Mouse (Mus musculus) thymus, adult 2 months (tissue): ENCODE measurements around the gene Ermp1. TPM values are rescaled to one million over a fixed set of nuclear protein-coding genes. Genes with fewer than 3 reads are reported as not detected.
A peak's percentile ranks its signal among the peaks of the same experiment; 100 is the strongest.

Experiments used
- DNase-seq: peaks from one replicate; pipeline ENCODE4 v3.0.0; 2021
- H3K27ac ChIP-seq: fragments of 200-500 bp; 2 replicates; pipeline ENCODE4 v1.5.1; 2012; ENCODE audit warnings: low read length, control low read depth; ENCODE audit not compliant: control insufficient read depth, insufficient read depth
- H3K27me3 ChIP-seq: fragments of 200-500 bp; 2 replicates; pipeline ENCODE4 v1.6.1; 2012; ENCODE audit warnings: mild to moderate bottlenecking, low read length, moderate library complexity, mixed read lengths; ENCODE audit not compliant: control insufficient read depth, insufficient read depth
- H3K36me3 ChIP-seq: fragments of 200-500 bp; 2 replicates; pipeline ENCODE4 v1.6.1; 2012; ENCODE audit warnings: mild to moderate bottlenecking, low read length, moderate library complexity; ENCODE audit not compliant: control insufficient read depth, insufficient read depth
- H3K4me1 ChIP-seq: fragments of 200-500 bp; replicated peaks from 2 replicates; pipeline ENCODE4 v1.6.1; 2012; ENCODE audit warnings: low read length; ENCODE audit not compliant: control insufficient read depth, insufficient read depth
- H3K4me3 ChIP-seq: fragments of 200-500 bp; 2 replicates; pipeline ENCODE4 v1.5.1; 2012; ENCODE audit warnings: mild to moderate bottlenecking, low read length, control low read depth, moderate library complexity; ENCODE audit not compliant: control insufficient read depth, insufficient read depth
- CTCF ChIP-seq: fragments of 200-500 bp; IDR thresholded peaks from 2 replicates; pipeline ENCODE4 v1.5.1; 2012; ENCODE audit warnings: mild to moderate bottlenecking, control low read depth, low read length, moderate library complexity, borderline replicate concordance; ENCODE audit not compliant: control insufficient read depth, poor library complexity, insufficient read depth; ENCODE audit errors: extremely low read depth
- POLR2A ChIP-seq: fragments of 200-500 bp; IDR thresholded peaks from 2 replicates; pipeline ENCODE4 v1.6.1; 2012; ENCODE audit warnings: mild to moderate bottlenecking, low read length, control low read depth, moderate library complexity; ENCODE audit not compliant: control insufficient read depth, poor library complexity, insufficient read depth; ENCODE audit errors: extremely low read depth
- WGBS: fragments of 180-500 bp; shearing (Covaris S2); methylation state at CpG from one replicate; pipeline ENCODE4 v1.1.7; 2018; 5-methylcytosine and 5-hydroxymethylcytosine counted together
- polyA plus RNA-seq: library from polyadenylated mRNA; depleted of rRNA; stranded (reverse); fragments of >200 nt; gene quantifications from 2 replicates; pipeline ENCODE4 v1.2.3, GENCODE M21; 2012

Ermp1 gene
- polyA plus RNA-seq, 1 experiment = 18.1 TPM

DNA sequence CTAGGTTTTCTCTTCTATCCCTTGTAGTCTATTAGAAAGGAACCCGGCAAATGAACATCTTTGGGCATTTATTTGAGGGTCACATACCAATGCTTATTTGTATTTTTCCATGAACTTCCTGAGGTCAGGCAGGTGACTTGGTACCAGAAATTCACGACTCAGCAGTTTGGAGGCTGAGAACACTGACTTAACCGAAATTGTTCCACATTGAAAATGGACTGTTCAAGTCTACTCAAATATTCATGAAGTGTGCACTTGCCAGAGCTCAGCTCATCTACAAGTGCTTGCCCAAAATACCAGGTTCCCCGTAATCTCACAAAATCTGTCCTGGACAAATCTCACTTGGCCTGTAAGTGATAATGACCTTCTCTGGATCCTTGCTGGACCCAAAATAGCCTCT, 7.8 kb upstream of the Ermp1 start:
- Histone ChIP-seq H3K27me3 (no peaks in the 10 kb centered on the region), H3K36me3 (no peaks in the 10 kb centered on the region), H3K4me3 (no peak overlapping the region), H3K27ac (no peak overlapping the region), H3K4me1 (peaks cover 2% of the 10 kb centered on the region; the same call in 1 of the 2 replicates)
- no peak for DNase-seq
- TF ChIP-seq POLR2A = no peak
- no peak for TF ChIP-seq CTCF
- WGBS = 94% methylated on average over 4 of the region's 4 CpGs

- 0 out of 2 replicates have a peak, but pooled peaks cover 2% of the 10 kb centered on the region for H3K4me1 ChIP-seq
- TF ChIP-seq CTCF (no peak), POLR2A (no peak)
- 25% methylated on average over 6 of the region's 6 CpGs for WGBS
- no peaks in the 10 kb centered on the region for H3K27me3 ChIP-seq
- no peaks in the 10 kb centered on the region for H3K36me3 ChIP-seq
- no peak overlapping the region for H3K4me3 ChIP-seq
- no peak overlapping the region for H3K27ac ChIP-seq
- no peak for DNase-seq
Observed at GRCm38 (mm10) chr19:29655148-29655547, 6.9 kb upstream of the Ermp1 start.

DNA sequence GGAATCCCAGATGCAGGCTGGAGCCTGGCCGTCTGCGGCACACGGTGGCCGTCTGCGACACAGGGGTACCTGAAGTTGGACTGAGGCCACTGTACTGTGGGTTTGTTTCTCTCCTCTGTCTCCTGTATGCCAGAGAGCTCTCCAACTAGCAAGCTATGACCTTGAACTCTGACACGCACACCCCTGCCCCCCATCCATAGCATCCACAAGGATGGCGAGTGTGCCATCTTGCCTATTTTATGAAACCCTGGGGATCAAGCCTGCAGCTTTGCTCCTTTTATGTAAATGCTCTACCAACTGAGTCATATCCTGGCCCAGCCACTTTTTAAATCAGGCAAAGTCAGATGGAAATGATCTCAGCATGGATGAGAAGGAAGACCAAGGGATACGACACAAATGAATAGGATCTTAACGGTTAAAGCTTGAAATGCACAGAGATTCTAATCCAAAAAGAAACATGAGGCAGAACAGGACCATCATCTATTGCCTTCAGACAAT, 5.6 kb upstream of the Ermp1 start:
- 97% methylated on average over 9 of the region's 9 CpGs for WGBS
- Histone ChIP-seq H3K36me3 (no peaks in the 10 kb centered on the region), H3K27ac (no peak overlapping the region), H3K27me3 (no peaks in the 10 kb centered on the region), H3K4me1 (no peaks in the 10 kb centered on the region), H3K4me3 (no peak overlapping the region)
- DNase-seq = no peak
- TF ChIP-seq POLR2A = no peak
- no peak for TF ChIP-seq CTCF

DNA sequence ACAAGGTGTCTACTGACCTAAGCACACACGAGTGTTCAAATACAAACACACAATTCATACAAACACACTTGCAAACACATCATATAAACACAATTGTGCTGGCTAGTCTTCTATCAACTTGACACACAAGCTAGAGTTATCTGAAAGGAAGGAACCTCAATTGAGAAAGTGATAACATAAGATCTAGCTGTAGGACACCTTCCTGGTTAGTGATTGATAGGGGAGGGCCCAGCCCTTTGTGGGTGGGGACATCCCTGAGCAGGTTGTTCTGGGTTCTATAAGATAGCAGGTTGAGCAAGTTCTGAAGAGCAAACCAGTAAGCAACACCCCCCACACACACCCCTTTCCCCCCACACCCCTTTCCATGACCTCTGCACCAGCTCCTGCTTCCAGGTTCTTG, 1.5 kb upstream of the Ermp1 start:
- 100% methylated on average over 1 of the region's 1 CpGs for WGBS
- no peaks in the 10 kb centered on the region for H3K27me3 ChIP-seq

DNA sequence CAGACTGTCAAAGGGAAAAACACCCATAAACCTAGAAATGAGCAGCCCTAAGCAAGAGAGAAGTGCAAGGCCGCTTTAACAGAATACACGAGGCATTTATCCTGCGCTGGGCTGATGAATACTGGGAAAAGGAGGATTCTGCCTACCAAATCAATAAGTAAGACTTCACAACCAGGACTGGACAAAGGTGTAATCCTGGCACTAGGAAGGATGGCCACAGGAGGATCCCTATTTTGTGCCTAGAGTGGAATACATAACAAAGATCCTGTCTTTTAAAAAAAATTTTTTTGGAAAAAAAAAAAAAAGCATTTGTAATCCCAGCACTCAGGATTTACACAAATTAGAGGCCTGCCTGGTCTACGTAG, 317 bp upstream of the Ermp1 start:
- no peaks in the 10 kb centered on the region for H3K27me3 ChIP-seq
- 30% methylated on average over 4 of the region's 4 CpGs for WGBS
- H3K4me3 ChIP-seq = no peak overlapping the region
- no peaks in the 10 kb centered on the region for H3K36me3 ChIP-seq
- H3K4me1 ChIP-seq = no peaks in the 10 kb centered on the region
- TF ChIP-seq POLR2A (no peak), CTCF (no peak)
- H3K27ac ChIP-seq = no peak overlapping the region
- DNase-seq = no peak

More for the DNA sequence above, 1.5 kb upstream of the Ermp1 start:
- Histone ChIP-seq H3K4me1 (no peaks in the 10 kb centered on the region), H3K27ac (no peak overlapping the region), H3K4me3 (no peak overlapping the region), H3K36me3 (no peaks in the 10 kb centered on the region)
- no peak for TF ChIP-seq POLR2A
- TF ChIP-seq CTCF = no peak
- DNase-seq = no peak

GRCm38 (mm10) chr19:29644747-29645146, 3.5 kb downstream of the Ermp1 start:
- 95% methylated on average over 6 of the region's 6 CpGs for WGBS
- H3K36me3 ChIP-seq = no peaks in the 10 kb centered on the region
- no peak overlapping the region for H3K27ac ChIP-seq
- peak; percentile 20 for DNase-seq
- H3K27me3 ChIP-seq = no peaks in the 10 kb centered on the region
- peaks cover 7% of the 10 kb centered on the region for H3K4me1 ChIP-seq
- no peak for TF ChIP-seq POLR2A
- TF ChIP-seq CTCF = no peak
- no peak overlapping the region for H3K4me3 ChIP-seq
